Mouse (Mus musculus) cerebral cortex, adult 2 months (tissue): ENCODE data around the gene Pde4d.

Experiments
- WGBS: fragments of 180-500 bp; shearing (Covaris S2); methylation state at CpG from one replicate; pipeline ENCODE4 v1.1.7; 2018; 5-methylcytosine and 5-hydroxymethylcytosine counted together

The Pde4d gene

DNA sequence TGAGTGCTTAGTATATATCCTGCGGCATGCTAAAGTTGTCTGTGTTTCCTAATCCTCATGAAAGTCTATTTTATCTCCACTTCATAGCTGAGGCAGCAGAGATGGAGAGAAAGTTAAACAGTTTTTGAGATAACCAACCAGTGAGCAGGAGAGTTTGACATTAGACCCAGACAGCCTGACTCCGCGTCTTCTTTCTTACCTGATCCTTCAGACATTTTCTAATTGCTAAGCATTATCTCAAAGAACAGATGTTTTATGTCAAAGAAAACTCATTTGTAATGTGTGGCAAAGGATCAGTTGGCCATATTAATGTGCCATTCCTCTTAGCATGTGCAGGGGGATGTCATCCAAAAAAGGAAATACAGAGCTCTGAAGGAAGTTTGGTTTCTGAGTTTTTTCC lies 1227.9 kb downstream of the Pde4d start:
- WGBS: 94% methylated on average over 3 of the region's 3 CpGs

DNA sequence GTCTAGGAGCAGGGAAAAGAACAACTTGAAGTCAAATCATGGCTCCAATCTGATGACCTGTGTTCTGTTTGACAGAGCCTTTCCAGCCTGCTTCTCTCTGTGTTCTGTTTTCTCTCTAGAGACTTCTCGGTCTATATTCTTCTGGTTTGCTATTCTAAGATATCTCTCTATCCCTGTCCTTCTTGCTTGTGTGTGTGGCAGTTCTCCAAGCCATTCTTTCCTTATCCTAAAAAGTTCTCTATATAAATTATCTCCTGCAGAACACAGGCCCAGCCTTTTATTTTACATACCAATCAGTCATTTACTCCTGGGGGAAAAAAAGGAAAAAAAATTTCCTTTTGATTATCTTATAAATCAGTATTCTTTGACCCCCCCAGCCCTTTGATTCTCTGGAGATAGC lies 1229.2 kb downstream of the Pde4d start:
- 65% methylated on average over 1 of the region's 1 CpGs for WGBS

DNA sequence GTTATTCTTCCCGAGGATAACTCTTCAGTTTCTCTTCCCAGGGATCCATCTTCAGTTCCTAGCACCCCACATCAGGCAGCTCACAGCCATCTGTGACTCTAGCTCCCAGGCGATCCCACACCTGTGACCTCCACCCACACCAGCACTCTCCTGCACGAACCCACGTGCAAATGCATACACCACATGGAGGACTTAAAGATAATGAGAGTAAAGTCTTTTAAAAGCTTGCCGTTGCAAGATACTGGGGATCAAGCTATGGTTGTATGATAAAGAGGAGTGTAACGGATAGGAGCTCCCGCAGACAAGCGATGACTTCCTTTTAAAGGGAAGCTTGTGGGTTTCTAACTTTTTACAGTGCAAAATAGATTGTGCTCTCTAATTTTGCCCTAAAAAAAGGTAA lies 1230.5 kb downstream of the Pde4d start:
- 86% methylated on average over 8 of the region's 8 CpGs for WGBS

DNA sequence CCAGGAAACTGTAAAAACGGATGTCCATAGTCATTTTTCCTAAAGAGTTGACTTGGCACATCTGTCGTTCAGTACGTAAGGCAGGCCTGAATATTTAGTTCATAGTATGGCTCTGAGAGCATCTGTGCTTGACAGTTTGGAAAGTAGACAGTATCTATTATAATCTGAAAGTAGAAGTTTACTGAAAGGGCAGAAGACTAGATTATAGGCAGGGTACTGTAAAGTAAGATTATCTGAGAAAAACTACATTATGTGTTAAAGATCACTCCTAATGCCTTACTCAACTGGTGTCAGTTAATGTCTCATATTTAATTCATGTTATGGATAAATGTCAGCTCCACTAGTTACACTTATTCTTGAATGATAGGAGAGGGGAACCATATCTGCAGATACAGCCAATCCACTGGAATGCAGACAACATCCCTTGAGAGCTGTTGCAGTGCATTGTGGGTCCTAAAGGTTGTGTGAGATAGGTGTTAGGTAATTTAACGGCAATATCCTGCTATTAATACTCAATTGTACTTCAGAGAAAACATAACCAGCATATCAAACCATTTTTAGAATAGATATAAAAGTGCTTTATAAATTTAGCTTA lies 1232.0 kb downstream of the Pde4d start:
- WGBS: 68% methylated on average over 4 of the region's 4 CpGs

DNA sequence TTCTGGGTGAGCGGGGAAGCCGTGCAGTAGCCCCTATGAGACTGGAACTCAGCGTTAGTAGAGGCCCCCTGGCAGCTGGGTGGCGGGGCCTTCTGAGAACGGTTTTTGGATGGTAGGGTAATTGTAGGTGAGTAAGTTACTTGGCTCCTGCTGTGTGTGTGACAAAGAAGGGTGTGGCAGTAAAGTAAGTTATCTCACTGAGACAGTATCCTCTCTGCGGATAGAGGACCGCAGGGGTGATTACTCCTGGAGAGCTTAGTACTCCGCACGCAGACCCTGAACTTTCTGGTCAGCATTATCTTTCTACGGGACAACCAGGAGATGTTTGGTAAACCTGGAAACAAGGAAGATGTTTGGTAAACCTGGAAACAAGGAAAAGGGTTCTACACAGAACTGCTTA lies 1233.3 kb downstream of the Pde4d start:
- WGBS: 91% methylated on average over 10 of the region's 10 CpGs

DNA sequence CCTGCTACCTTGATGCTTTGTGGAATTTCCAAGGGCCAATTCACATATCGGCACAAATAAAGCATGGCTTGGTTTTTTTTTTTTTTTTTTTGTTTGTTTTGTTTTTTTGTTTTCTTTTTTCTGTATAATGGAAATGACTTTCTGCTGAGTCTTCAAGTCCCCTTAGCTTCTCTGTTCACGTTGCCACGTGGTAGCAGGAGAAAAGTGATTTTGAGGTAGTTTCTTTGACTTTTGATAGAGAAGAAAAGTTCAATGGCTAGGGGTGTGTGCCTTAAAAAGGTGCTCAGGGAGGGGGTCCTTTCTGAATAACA lies 1235.2 kb downstream of the Pde4d start:
- 42% methylated on average over 3 of the region's 3 CpGs for WGBS

DNA sequence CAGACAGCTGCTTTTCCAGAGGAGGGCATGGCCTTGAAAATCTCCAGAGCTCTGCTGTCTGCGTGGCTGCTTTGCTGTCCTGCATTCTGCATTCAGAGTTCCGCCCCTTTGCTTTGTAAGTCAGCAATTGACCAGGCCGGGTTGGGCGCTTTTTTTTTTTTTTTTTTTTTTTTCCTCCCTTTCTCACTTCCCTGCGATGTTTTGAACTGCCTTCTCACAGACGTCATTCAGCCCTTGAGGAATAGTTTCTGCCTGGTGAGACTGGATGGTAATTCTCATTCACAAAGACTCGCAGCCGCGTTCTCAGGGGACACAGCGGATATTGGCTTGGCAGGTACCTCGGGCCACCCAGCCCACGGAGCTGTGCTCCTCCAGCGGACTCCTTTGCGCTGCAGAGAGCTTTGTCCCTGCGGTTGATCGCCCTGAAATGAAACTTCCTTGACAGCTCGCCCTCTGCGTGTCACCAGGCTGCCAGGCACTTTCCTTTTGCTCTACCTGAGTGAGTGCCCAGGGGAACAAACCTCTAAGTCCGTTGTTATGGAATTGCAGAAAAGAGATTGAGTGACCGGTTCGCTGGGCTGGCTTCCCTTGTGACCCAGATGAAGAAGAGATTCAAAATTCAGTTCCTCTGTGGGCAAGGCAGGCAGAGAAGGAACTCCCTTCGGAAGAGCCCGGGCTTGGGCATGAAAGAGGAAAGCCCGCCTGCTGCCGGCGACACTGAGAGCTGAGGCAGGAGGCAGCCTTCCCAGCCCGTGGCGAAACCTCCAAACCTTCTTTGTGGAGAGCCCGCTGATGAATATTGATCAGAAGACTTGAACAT lies 1235.8 kb downstream of the Pde4d start:
- WGBS: 4% methylated on average over 29 of the region's 29 CpGs

DNA sequence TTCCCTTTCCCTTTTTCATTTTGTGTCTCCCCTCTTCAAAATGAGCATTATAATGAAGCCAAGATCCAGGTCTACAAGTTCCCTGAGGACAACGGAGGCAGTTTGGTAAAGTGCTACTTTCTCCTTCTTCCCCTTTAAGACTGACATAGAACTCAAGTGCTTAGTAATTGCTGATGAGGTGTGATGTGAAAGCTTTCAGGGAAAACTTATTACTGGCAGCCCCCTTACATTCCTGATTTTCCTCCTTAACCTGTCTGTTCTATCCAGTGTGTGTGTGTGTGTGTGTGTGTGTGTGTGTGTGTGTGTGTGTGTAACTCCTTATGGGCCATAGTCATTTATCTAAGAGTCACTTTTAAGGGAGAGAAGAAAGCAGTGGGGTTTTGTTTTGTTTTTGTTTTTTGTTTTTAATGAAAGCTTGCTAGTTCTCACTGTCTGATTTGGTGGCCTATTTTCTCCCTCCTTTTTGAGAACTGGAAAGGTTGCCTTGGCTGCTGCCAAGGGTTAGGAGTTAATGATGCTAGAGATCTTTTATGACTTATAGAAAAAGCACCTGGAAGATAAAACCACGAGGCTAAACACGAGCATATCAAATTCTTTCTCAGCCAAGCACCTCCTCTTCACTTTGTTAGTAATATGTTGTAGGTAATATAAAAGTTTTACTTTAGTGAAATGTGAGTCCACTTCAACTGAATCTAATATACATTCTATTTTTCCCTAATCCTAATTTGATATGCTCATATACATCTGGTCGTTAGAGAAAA lies 1236.5 kb downstream of the Pde4d start:
- WGBS: 28% methylated on average over 4 of the region's 4 CpGs

DNA sequence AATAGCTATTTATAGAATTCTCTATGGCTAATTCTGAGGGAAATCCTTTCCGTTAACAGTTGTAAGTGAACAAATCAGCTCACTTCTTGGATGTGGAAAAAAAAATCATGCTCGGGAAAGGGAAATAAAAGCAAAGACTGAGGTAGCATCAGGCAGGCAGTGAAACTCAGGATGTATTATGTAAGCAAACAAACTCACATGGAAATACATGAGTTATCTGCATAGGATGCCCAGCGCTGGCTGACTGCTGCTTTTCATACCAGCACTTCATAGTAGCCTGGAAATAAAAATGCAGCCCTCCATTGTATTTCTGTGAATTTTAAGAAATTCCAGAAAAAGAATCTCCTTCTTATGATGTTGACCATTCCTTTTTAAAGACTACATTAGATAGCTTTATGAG lies 1237.2 kb downstream of the Pde4d start:
- 35% methylated on average over 3 of the region's 3 CpGs for WGBS

DNA sequence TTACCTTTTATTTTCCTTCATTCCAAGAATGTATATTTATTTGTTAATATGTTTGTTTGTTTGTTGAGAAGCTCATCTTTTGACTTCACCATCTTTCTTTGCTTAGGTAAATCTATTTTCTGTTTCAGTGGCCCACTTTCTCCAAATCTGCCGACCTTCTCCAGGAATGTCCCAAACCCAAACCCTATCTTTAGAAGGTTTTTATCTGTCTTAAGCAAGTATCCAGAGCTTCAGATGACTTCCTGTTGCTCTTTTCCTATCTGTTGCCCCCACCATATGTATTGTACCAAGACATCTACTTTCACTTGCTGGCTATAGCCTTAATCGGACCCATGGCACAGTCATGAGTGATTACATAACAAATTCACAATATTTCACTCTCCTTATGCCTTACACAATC lies 1238.4 kb downstream of the Pde4d start:
- 73% methylated on average over 2 of the region's 2 CpGs for WGBS

DNA sequence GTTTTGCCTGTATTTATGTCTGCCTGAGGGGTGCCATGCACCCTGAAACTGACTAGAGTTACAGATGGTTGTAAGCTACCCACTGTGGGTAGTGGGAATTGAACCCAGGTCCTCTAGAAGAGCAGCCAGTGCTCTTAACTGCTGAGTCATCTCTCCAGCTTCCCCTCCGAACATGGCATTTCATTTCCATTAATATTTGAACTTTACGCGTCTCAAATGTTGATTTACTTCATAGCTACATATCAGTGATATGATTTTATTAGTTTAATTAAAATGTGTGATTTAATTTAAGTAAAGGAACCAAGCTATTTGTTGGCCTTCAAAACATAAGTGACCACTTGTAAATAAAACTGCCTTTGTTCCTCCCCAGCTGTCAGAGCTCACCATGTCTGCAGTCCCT lies 1239.4 kb downstream of the Pde4d start:
- WGBS: 95% methylated on average over 3 of the region's 3 CpGs

DNA sequence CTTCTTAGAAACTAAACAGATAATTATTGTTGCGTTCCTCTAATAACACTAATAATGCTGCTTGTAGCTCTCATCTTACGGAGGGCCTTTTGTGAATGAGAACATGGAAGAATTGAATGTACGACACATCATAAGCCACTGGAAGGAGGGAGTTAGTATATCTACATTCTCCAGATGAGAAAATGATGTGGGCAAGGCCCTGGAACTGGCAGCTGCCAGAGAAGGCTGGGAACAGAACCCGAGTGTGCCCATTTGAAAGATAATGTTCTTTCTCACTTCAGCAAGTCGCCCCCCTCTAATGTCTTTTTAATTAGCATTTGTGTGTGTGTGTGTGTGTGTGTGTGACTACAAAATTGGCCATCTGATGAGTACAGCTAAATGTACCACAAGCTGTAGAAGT lies 1240.8 kb downstream of the Pde4d start:
- 71% methylated on average over 5 of the region's 5 CpGs for WGBS

DNA sequence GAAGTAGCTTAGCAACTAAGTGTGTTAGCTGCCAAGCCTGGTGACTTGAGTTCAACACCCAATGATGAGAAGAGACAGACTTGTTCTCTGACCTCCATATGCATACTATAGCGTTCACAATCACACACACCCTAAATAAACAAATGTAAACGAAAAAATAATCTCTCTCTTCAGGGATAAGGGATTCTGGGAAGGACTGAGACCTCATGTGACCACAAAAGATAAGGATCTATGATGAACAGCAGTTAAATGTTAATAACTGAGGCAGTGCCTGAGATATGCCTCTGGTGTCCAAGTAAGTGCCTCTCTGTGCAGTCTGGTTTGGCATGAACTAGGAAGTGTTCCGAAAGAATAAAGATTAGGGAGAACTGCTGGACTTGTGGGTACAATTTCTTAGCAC lies 1243.1 kb downstream of the Pde4d start:
- 79% methylated on average over 3 of the region's 3 CpGs for WGBS

DNA sequence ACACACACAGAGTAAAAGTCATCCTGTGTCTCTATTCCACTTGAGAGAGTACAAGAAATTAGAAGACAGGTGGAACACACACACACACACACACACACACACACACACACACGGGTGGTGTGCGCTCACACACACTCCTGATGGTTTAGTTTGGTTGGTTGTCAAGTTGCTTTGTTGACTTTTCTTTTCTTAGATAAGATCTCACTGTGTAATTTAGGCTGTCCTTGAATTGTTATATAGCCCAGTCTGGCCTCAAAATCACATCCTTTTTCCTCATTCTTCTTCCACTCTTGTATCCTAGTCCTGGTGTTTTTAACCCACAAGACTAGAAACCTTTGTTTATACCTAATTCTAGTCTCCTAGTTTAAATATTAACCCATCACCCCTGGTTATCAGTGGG lies 1244.0 kb downstream of the Pde4d start:
- 69% methylated on average over 2 of the region's 2 CpGs for WGBS

DNA sequence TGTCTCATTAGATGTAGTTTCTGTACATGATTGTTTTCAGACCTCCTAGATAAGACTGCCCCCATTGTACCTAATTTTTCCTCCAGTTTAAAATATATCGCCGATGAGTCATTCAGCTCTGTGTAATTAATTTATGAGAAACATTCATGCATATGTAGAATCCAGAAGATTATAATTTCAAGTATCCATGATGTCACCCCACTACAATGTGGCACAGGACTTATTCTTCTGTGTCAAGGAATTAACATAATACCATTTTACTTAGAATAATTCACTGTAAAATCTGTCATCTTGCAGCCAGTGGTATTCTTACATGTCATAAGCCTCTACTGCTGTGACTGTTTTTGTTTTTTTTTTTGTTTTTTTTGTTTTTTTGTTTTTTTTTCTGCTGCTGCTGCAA lies 1244.5 kb downstream of the Pde4d start:
- 47% methylated on average over 2 of the region's 2 CpGs for WGBS

DNA sequence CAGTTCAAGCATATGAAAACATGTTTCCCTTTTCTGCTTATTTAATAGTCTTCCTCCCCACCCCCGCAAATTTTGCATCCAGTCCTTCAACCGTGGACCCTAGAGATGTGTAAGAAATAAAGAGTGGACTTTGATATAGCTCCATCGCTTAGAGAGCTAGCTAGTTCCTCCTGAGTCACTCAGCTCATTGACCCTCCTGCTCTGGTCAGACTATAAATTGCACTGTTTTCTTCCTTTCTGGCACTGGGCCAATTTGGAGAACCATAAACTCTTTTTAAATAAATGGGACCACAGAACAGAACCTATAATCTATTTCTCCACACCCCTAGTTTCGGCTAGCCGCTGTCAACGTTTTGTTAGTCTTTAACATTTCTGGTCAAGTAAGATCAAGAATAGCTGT lies 1245.3 kb downstream of the Pde4d start:
- WGBS: 80% methylated on average over 6 of the region's 6 CpGs

DNA sequence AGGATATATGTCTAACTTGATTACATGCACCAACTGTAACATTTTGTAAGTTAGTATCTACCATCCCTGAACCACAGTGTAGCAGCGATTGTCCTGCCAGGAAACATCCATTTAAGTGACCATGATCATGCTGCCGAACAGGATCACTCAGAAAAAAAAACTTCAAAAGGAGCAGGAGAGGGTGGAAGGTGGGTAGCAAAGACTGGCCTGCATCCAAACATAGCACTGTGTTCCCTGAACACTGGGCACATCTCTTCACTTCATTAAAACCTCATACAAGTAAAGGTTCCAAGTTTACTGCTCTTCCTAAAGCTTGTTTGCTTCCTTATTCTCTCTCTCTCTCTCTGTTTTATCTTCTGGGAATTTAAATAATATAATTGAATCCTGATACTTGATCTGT lies 1256.4 kb downstream of the Pde4d start:
- WGBS: 40% methylated on average over 2 of the region's 2 CpGs

DNA sequence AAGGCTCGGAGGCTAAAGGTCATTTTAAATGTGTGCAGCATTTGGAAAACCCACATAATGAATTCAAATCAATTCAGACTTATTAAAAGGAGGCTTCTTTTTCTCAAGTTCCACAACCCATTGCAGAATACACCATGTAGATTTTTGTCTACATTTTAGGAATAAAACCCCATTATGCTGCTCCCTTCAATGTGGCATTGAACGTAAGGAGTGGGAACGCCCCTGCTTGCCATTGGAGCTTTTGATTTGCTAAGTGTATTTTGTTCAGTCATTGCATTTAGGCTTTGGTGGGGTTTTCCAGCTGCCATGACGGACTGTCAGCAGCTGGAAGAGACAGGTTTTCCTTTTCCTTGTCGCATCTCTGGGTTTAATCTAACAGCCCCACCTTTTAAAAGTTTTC lies 1256.8 kb downstream of the Pde4d start:
- WGBS: 78% methylated on average over 5 of the region's 5 CpGs

DNA sequence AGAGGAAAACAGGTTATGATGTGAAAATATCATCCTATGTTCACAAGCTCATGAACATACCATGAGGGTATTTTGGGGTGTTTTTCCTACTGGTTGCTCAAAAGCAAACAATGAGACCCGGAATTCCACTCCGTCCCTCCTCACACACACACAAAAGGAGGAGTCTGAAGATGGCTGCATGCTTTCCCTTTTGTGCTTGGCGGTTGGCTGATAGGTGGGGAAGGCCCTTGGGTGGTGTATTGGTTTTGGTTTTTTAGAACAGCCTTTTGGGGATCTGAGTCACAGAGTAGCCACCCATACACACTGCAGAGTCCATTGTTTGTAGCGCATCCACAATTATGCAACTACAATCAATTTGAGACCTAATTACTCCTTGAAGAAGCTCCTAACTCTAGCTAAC lies 1257.4 kb downstream of the Pde4d start:
- 91% methylated on average over 4 of the region's 4 CpGs for WGBS

DNA sequence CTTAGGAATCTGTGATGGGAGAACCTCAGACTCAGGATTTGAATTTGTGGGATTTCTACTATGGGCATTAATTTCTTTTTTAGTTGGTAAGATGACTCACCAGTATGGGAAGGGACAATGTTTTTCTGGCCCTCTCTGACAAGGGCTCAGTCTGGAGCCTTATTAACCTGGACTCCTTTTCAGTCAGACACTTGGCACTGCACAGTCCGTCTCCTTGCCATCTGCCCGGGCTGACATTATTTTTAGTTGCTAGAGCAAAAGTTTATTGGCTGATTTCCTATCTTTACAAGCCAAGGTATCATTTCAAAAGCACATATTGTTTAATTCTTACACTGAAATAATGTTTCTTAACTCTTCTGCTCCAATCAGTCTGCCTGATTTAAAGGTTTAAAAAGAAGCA lies 1258.6 kb downstream of the Pde4d start:
- WGBS: 40% methylated on average over 2 of the region's 2 CpGs

DNA sequence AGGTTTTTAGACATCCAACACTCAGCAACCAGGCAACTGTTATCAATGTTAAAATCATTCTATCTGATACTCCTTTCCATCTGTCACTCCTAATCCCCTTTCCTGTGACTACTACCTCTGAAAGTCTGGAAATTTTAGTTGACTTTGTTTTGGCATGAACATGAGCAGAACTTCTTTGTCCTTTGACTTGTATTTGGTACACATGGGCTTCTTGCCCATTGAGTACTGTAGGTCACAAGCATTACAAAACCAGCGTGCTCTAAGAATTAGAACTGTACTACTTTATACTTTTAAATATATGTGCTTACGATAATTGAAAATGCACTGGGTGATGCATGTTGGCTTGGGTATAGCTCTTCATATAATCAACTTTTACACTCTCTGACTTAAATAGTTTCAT lies 1264.8 kb downstream of the Pde4d start:
- WGBS: 90% methylated on average over 2 of the region's 2 CpGs

DNA sequence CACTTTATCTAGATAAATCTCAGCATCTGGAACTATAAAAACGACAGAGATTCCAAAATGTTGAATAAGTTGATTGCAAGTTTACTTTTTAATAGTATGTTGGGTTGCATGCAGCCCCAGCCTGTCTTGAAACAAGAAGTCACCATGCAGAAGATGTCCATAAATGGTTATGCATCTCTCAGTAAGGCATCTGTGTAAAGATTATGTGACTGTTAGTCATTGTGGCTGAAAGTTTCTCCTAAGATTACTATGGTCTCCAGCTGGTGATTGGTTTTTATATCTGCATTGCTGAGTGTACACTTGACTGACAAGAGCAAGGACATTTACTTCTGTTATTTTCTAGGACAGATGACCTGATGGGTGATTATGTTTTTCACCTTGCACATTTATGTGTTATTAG lies 1265.6 kb downstream of the Pde4d start:
- WGBS: 56% methylated on average over 1 of the region's 1 CpGs

DNA sequence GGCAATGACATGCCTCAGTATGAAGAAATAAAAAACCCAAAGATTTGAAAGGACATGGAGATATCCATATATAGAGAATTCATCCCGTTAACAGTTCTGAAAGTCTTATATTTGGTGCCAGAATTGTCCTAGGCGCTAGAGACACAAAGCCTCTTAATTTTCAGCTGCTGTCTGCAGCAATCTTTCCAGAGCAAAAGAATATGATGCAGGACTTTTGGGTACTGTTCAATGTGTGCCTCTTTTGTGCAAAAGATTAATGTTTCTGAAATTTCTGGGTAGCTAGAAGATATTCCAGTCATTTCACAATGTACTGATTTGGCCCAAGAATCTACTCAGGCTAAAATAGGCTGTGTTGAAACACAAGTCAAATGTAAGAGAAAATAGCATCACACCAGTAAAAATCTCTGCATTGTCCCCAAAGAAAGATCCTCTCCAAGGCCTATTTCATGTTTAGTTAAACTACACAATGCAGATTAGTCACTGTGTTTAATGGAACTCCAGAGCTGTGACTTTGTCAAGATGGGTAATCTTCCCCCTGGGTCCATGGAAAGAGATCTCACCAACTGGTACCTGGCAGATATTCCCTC lies 1270.5 kb downstream of the Pde4d start:
- WGBS: 46% methylated on average over 2 of the region's 2 CpGs
